Mouse (Mus musculus) megakaryocyte, embryonic 14.5 days (primary cell): ENCODE results near the gene Adgrl3.

Experiments
- FLI1 ChIP-seq: IDR thresholded peaks from 2 replicates; pipeline ENCODE4 v1.6.1; 2012; ENCODE audit warnings: low read length, inconsistent platforms, mixed read lengths
- GATA1 ChIP-seq: IDR thresholded peaks from 3 replicates; pipeline ENCODE4 v1.6.1; 2012; ENCODE audit warnings: mixed read lengths, low read length, inconsistent platforms, borderline replicate concordance

DNA sequence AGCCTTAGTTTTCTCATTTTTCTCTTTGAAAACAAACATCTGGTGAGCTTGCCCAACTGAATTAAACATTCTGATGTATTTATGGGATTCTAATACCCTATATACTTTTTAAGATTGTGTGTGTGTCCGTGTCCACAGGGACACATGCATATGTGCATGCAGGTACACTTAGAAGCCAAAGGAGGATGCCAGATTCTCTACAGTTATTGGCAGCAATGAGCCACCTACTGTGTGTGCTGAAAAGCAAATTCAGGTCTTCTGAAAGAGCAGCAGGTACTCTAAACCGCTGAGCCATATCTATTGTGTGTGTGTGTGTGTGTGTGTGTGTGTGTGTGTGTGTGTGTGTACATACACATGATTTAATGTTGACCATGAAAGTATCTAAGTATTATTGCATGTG, 505.4 kb downstream of the Adgrl3 start:
- TF ChIP-seq GATA1 (no peak), FLI1 (no peak)
